Mouse (Mus musculus) gastrocnemius, adult 18-20 months (tissue): ENCODE data around the gene Mmd. TPM values are rescaled to one million over a fixed set of nuclear protein-coding genes. Genes with fewer than 3 reads are reported as not detected.
A peak's percentile ranks its signal among the peaks of the same experiment; 100 is the strongest.

Experiments used
- DNase-seq: peaks from one replicate; pipeline ENCODE4 v3.0.0; 2021; ENCODE audit warnings: low spot score
- total RNA-seq, 2 experiments: library from RNA; stranded (reverse); gene quantifications; 2 replicates each; pipeline ENCODE4 v1.2.3; 2021

The Mmd gene
- total RNA-seq, 2 experiments from 2014 or later = 9.5 to 16.2 TPM

- DNase-seq = no peak
These were observed 33.9 kb downstream of the Mmd start for GRCm38 (mm10) chr11:90283159-90283558.

GRCm38 (mm10) chr11:90283601-90284000 is 34.3 kb downstream of the Mmd start:
- no peak for DNase-seq

GRCm38 (mm10) chr11:90284079-90284478 is 34.8 kb downstream of the Mmd start:
- DNase-seq = no peak

GRCm38 (mm10) chr11:90284623-90285022 is 35.4 kb downstream of the Mmd start:
- DNase-seq = no peak

- DNase-seq = no peak
These were observed 37.4 kb downstream of the Mmd start for GRCm38 (mm10) chr11:90286550-90287154.

- DNase-seq = no peak
These were observed 41.9 kb downstream of the Mmd start for GRCm38 (mm10) chr11:90291156-90291555.

- DNase-seq = no peak
These were observed 43.5 kb downstream of the Mmd start for GRCm38 (mm10) chr11:90292766-90293165.

GRCm38 (mm10) chr11:90294622-90295021 is 45.4 kb downstream of the Mmd start:
- no peak for DNase-seq

GRCm38 (mm10) chr11:90306067-90306466 is 56.8 kb downstream of the Mmd start:
- DNase-seq = no peak

- DNase-seq = peak; percentile 66
These were observed 57.7 kb downstream of the Mmd start for GRCm38 (mm10) chr11:90306993-90307392.

- no peak for DNase-seq
These were observed 65.3 kb downstream of the Mmd start for GRCm38 (mm10) chr11:90314606-90315005.

GRCm38 (mm10) chr11:90317482-90317881 is 68.2 kb downstream of the Mmd start:
- DNase-seq = peak; percentile 53

- DNase-seq = no peak
These were observed 71.7 kb downstream of the Mmd start for GRCm38 (mm10) chr11:90320922-90321321.

GRCm38 (mm10) chr11:90324597-90324996 is 75.3 kb downstream of the Mmd start:
- DNase-seq = no peak

- no peak for DNase-seq
These were observed 76.9 kb downstream of the Mmd start for GRCm38 (mm10) chr11:90326146-90326545.

GRCm38 (mm10) chr11:90326836-90327235 is 77.6 kb downstream of the Mmd start:
- DNase-seq = peak; percentile 72

Other genes with a start within 250 kb of the Mmd start
- gene Pctp, start 246.6 kb upstream of the Mmd start, total RNA-seq = 1 to 10 TPM; 3.4 to 3.8 TPM
- gene Tmem100, start 219.1 kb upstream of the Mmd start, total RNA-seq = 10 to 100 TPM; 11.9 to 18.9 TPM
- gene Gm45716, start 61.8 kb upstream of the Mmd start, total RNA-seq = 1 to 10 TPM; 1.2 to 2.6 TPM
- 1 to 10 TPM; 6.6 to 8.0 TPM for gene Hlf, start 141.4 kb downstream of the Mmd start, total RNA-seq